Mouse (Mus musculus) 416B (cell line): ENCODE data around the gene Adprhl2.

Source experiments
- DNase-seq: peaks from one replicate; pipeline ENCODE4 v3.0.0; 2011; ENCODE audit warnings: low read depth

Adprhl2 gene

GRCm38 (mm10) chr4:126269292-126269691 is 52.2 kb downstream of the Adprhl2 start:
- no peak for DNase-seq
